Mouse (Mus musculus) ovary, postnatal 10 days (tissue): ENCODE measurements around the gene Ubl7.
"Not testable (repeated sequence)": the region's sequence is repeated elsewhere in the genome, so short reads cannot be mapped to it uniquely, and the experiment has no call there.

ENCODE experiments used
- DNase-seq: peaks from one replicate; pipeline ENCODE4 v3.0.0; 2022; ENCODE audit warnings: low spot score

Gene Ubl7

GRCm38 (mm10) chr9:57910254-57911160 is at the start of gene Ubl7:
Ubl7 (plus strand) TSS chr9:57910979.
- DNase-seq = peak; percentile 68

- DNase-seq = no peak
Measured at GRCm38 (mm10) chr9:57861951-57862471, 48.8 kb upstream of the Ubl7 start.

GRCm38 (mm10) chr9:57864336-57864735 is 46.4 kb upstream of the Ubl7 start:
- no peak for DNase-seq

GRCm38 (mm10) chr9:57866530-57866929 is 44.2 kb upstream of the Ubl7 start:
- DNase-seq = no peak

GRCm38 (mm10) chr9:57867236-57867635 is 43.5 kb upstream of the Ubl7 start:
- no peak for DNase-seq

- no peak for DNase-seq
Measured at GRCm38 (mm10) chr9:57867880-57868279, 42.9 kb upstream of the Ubl7 start.

- DNase-seq = no peak
Measured at GRCm38 (mm10) chr9:57868767-57869166, 42.0 kb upstream of the Ubl7 start.

- no peak for DNase-seq
Measured at GRCm38 (mm10) chr9:57870273-57870816, 40.4 kb upstream of the Ubl7 start.

- no peak for DNase-seq
Measured at GRCm38 (mm10) chr9:57874134-57874533, 36.6 kb upstream of the Ubl7 start.

GRCm38 (mm10) chr9:57874994-57875393 is 35.8 kb upstream of the Ubl7 start:
- DNase-seq = no peak

GRCm38 (mm10) chr9:57879213-57879612 is 31.6 kb upstream of the Ubl7 start:
- no peak for DNase-seq

GRCm38 (mm10) chr9:57880278-57880677 is 30.5 kb upstream of the Ubl7 start:
- no peak for DNase-seq

GRCm38 (mm10) chr9:57881781-57882180 is 29.0 kb upstream of the Ubl7 start:
- not testable (repeated sequence) for DNase-seq

GRCm38 (mm10) chr9:57883413-57883812 is 27.4 kb upstream of the Ubl7 start:
- DNase-seq = no peak

GRCm38 (mm10) chr9:57888119-57888518 is 22.7 kb upstream of the Ubl7 start:
- no peak for DNase-seq

GRCm38 (mm10) chr9:57900478-57900877 is 10.3 kb upstream of the Ubl7 start:
- DNase-seq = no peak

- DNase-seq = no peak
Measured at GRCm38 (mm10) chr9:57901197-57901596, 9.6 kb upstream of the Ubl7 start.

- DNase-seq = no peak
Measured at GRCm38 (mm10) chr9:57901601-57902000, 9.2 kb upstream of the Ubl7 start.

- DNase-seq = no peak
Measured at GRCm38 (mm10) chr9:57902132-57902531, 8.6 kb upstream of the Ubl7 start.

GRCm38 (mm10) chr9:57903589-57904249 is 7.1 kb upstream of the Ubl7 start:
- no peak for DNase-seq

GRCm38 (mm10) chr9:57904250-57904644 is 6.5 kb upstream of the Ubl7 start:
- no peak for DNase-seq

GRCm38 (mm10) chr9:57907206-57907605 is 3.6 kb upstream of the Ubl7 start:
- DNase-seq = no peak

GRCm38 (mm10) chr9:57912571-57912970 is 1.8 kb downstream of the Ubl7 start:
- DNase-seq = no peak
